Mouse (Mus musculus) Patski (cell line): ENCODE measurements around the gene ccdc198. TPM values are rescaled to one million over a fixed set of nuclear protein-coding genes. Genes with fewer than 3 reads are reported as not detected.
"Not testable (repeated sequence)": the region's sequence is repeated elsewhere in the genome, so short reads cannot be mapped to it uniquely, and the experiment has no call there.

ENCODE experiments used
- ATAC-seq: fragments of 100-300 bp; one replicate; pipeline ENCODE4 v1.8.0; 2021
- CTCF ChIA-PET: fragments of 350-600 bp; sonication (Branson Sonifier 250); formaldehyde crosslinking; loops from one replicate; lab custom pipeline; 2022; ENCODE audit warnings: inconsistent platforms; lab: Charles Lee
- POLR2A ChIA-PET: fragments of 350-600 bp; sonication (Branson Sonifier 250); formaldehyde crosslinking; loops from one replicate; lab custom pipeline; 2022; ENCODE audit warnings: antibody characterized with exemption, inconsistent platforms; lab: Charles Lee
- DNase-seq: peaks from one replicate; pipeline ENCODE4 v3.0.0-alpha.2; 2011; ENCODE audit warnings: low read depth, low spot score
- H3K27me3 ChIP-seq: fragments of 371-371 bp; one replicate; pipeline ENCODE4 v1.5.1; 2021
- CTCF ChIP-seq: fragments of 100-300 bp; IDR thresholded peaks from one replicate; pipeline ENCODE4 v1.5.1; 2021
- in situ Hi-C: fragments of 300-500 bp; cut with MboI; formaldehyde crosslinking; loops from 3 replicates; pipeline ENCODE4 v1.11.1; 2018; ENCODE audit warnings: low pct_unique_long_range_greater_than_20kb, mixed read lengths
- polyA plus RNA-seq: library from polyadenylated mRNA; unstranded; gene quantifications from one replicate; pipeline ENCODE4 v1.2.3, GENCODE M21; 2021

Gene ccdc198
- polyA plus RNA-seq, 1 experiment from 2014 or later, result 92.5 TPM

GRCm38 (mm10) chr14:49241522-49241921 lies 3.8 kb downstream of the ccdc198 start:
- ChIA-PET CTCF (interaction anchor here (0.7 kb wide), 1 partner anchor 107 kb away, joined by 3 read pairs; no protein-coding TSS in a partner anchor), POLR2A (no interaction called here)
- ATAC-seq (peak; percentile 29), DNase-seq (no peak)
- in situ Hi-C loops, result loop anchor here (5.0 kb wide), 2 partner anchors 51 to 301 kb away; no protein-coding TSS in a partner anchor
- no peak for TF ChIP-seq CTCF
- no peaks in the 10 kb centered on the region for H3K27me3 ChIP-seq

- peak; percentile 90 for TF ChIP-seq CTCF
- H3K27me3 ChIP-seq, result no peaks in the 10 kb centered on the region
- POLR2A ChIA-PET, result interaction anchor here (0.6 to 1.1 kb wide), 3 partner anchors 9 to 337 kb away, joined by 3 read pairs; no protein-coding TSS in a partner anchor
- ATAC-seq, result peak; percentile 72
- in situ Hi-C loops, result loop anchor here (5.0 kb wide), 2 partner anchors 109 to 494 kb away; no protein-coding TSS in a partner anchor
- CTCF ChIA-PET, result interaction anchor here (0.6 to 3.3 kb wide), 12 partner anchors 9 to 303 kb away, joined by 3 to 29 read pairs (median 3); no protein-coding TSS in a partner anchor
- DNase-seq, result no peak
Measured at GRCm38 (mm10) chr14:49238206-49238605, 7.1 kb downstream of the ccdc198 start.

- DNase-seq (no peak), ATAC-seq (peak; percentile 32)
- peak; percentile 53 for TF ChIP-seq CTCF
- in situ Hi-C loops, result loop anchor here (5.0 kb wide), 2 partner anchors 112 to 497 kb away; no protein-coding TSS in a partner anchor
- CTCF ChIA-PET, result interaction anchor here (0.5 to 1.3 kb wide), 5 partner anchors 14 to 113 kb away, joined by 3 read pairs; no protein-coding TSS in a partner anchor
- H3K27me3 ChIP-seq, result no peaks in the 10 kb centered on the region
- POLR2A ChIA-PET, result no interaction called here
Measured at GRCm38 (mm10) chr14:49234788-49235515, 10.3 kb downstream of the ccdc198 start.

- no peaks in the 10 kb centered on the region for H3K27me3 ChIP-seq
- CTCF ChIA-PET, result interaction anchor here (2.0 kb wide), 1 partner anchor 310 kb away, joined by 7 read pairs; no protein-coding TSS in a partner anchor
- POLR2A ChIA-PET, result no interaction called here
- no peak for ATAC-seq
- in situ Hi-C loops, result no loop called here
- DNase-seq, result no peak
- TF ChIP-seq CTCF, result no peak
Measured at GRCm38 (mm10) chr14:49231845-49232244, 13.4 kb downstream of the ccdc198 start.

GRCm38 (mm10) chr14:49226986-49227385 lies 18.3 kb downstream of the ccdc198 start:
- DNase-seq, result no peak
- CTCF ChIA-PET, result no interaction called here
- H3K27me3 ChIP-seq, result no peaks in the 10 kb centered on the region
- in situ Hi-C loops, result no loop called here
- POLR2A ChIA-PET, result no interaction called here
- TF ChIP-seq CTCF, result no peak
- ATAC-seq, result no peak

- ATAC-seq (no peak), DNase-seq (no peak)
- H3K27me3 ChIP-seq, result no peaks in the 10 kb centered on the region
- in situ Hi-C loops, result no loop called here
- POLR2A ChIA-PET, result no interaction called here
- CTCF ChIA-PET, result no interaction called here
- no peak for TF ChIP-seq CTCF
Measured at GRCm38 (mm10) chr14:49226471-49226870, 18.8 kb downstream of the ccdc198 start.

- CTCF ChIA-PET, result no interaction called here
- in situ Hi-C loops, result no loop called here
- POLR2A ChIA-PET, result no interaction called here
- H3K27me3 ChIP-seq, result no peaks in the 10 kb centered on the region
- ATAC-seq, result no peak
- TF ChIP-seq CTCF, result no peak
- DNase-seq, result no peak
Measured at GRCm38 (mm10) chr14:49221771-49222170, 23.5 kb downstream of the ccdc198 start.

GRCm38 (mm10) chr14:49219466-49220022 lies 25.7 kb downstream of the ccdc198 start:
- ATAC-seq, H3K27me3 ChIP-seq, POLR2A ChIA-PET, DNase-seq, CTCF ChIA-PET, in situ Hi-C loops: not testable (repeated sequence)

GRCm38 (mm10) chr14:49218677-49219076 lies 26.6 kb downstream of the ccdc198 start:
- ATAC-seq (no peak), DNase-seq (no peak)
- ChIA-PET CTCF (interaction anchor here (0.6 to 1.0 kb wide), 3 partner anchors 16 to 20 kb away, joined by 3 read pairs; no protein-coding TSS in a partner anchor), POLR2A (no interaction called here)
- no peak for TF ChIP-seq CTCF
- in situ Hi-C loops, result no loop called here
- H3K27me3 ChIP-seq, result no peaks in the 10 kb centered on the region

GRCm38 (mm10) chr14:49210215-49210614 lies 35.1 kb downstream of the ccdc198 start:
- in situ Hi-C loops, CTCF ChIA-PET, POLR2A ChIA-PET, H3K27me3 ChIP-seq, ATAC-seq, DNase-seq: not testable (repeated sequence)
